Mouse (Mus musculus) hindbrain, embryonic 15.5 days (tissue): ENCODE results near the gene Cdc37. TPM values are rescaled to one million over a fixed set of nuclear protein-coding genes. Genes with fewer than 3 reads are reported as not detected.
A peak's percentile ranks its signal among the peaks of the same experiment; 100 is the strongest.

Experiments used
- ATAC-seq: fragments of 200-750 bp; cut with Nextera tagmentation; 2 replicates; pipeline ENCODE4 v1.8.0; 2017; ENCODE audit warnings: low read depth, moderate number of reproducible peaks, moderate TSS enrichment; ENCODE audit not compliant: low FRiP score
- H3K27ac ChIP-seq: fragments of 300-500 bp; sonication (generic); replicated peaks from 2 replicates; pipeline ENCODE4 v1.5.1; 2015; ENCODE audit warnings: mild to moderate bottlenecking, inconsistent platforms
- H3K27me3 ChIP-seq: fragments of 300-500 bp; sonication (generic); 2 replicates; pipeline ENCODE4 v1.6.1; 2015; ENCODE audit warnings: control low read depth, inconsistent platforms
- H3K36me3 ChIP-seq: fragments of 300-500 bp; sonication (generic); 2 replicates; pipeline ENCODE4 v1.6.1; 2015; ENCODE audit warnings: control low read depth, inconsistent platforms
- H3K4me1 ChIP-seq: fragments of 300-500 bp; sonication (generic); replicated peaks from 2 replicates; pipeline ENCODE4 v1.6.1; 2015; ENCODE audit warnings: control low read depth, inconsistent platforms
- H3K4me2 ChIP-seq: fragments of 300-500 bp; sonication (generic); 2 replicates; pipeline ENCODE4 v1.6.1; 2015; ENCODE audit warnings: moderate library complexity, mild to moderate bottlenecking, inconsistent platforms
- H3K4me3 ChIP-seq: fragments of 300-500 bp; sonication (generic); 2 replicates; pipeline ENCODE4 v1.5.1; 2015; ENCODE audit warnings: mild to moderate bottlenecking, inconsistent platforms
- H3K9ac ChIP-seq: fragments of 300-500 bp; sonication (generic); 2 replicates; pipeline ENCODE4 v1.6.1; 2015; ENCODE audit warnings: inconsistent platforms
- H3K9me3 ChIP-seq: fragments of 300-500 bp; sonication (generic); 2 replicates; pipeline ENCODE4 v1.6.1; 2016; ENCODE audit warnings: control low read depth, inconsistent platforms
- WGBS: fragments of 180-500 bp; shearing (Covaris S2); methylation state at CpG from one replicate; pipeline ENCODE4 v1.1.7; 2015; 5-methylcytosine and 5-hydroxymethylcytosine counted together
- polyA plus RNA-seq: library from polyadenylated mRNA; unstranded; fragments of >200 nt; fragmentation: Nextera tagmentation; extraction: Ambion mirVana; gene quantifications from 2 replicates; pipeline ENCODE4 v1.2.1, GENCODE M21; 2015

The Cdc37 gene
- polyA plus RNA-seq, 1 experiment from 2014 or later: 211 TPM

DNA sequence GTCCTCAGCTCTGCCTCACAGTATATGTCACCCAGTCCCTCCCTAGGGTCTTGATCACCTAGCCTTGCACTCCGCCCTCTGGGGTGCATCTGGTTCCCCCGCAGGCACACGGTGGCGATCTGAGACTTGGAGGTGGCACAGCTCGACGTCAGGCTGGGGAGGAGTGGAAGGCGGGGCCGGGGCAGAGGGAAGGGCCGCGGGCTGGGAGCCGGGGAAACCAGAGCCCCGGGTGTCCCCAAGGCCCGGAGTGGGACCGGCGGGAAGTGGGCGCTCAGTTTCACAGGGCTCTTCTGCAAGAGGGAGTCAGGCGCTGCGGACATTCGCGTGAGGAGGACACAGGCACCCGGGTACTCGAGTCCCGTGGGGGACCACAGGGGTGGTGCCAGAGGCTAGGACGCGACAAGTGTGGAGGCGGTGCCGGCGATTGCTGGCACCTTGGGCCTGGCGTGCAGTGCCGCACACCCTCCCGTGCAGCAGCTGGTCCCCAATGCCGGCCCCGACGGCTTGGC is 34.2 kb upstream of the Cdc37 start:
- no peak overlapping the region for H3K27ac ChIP-seq

DNA sequence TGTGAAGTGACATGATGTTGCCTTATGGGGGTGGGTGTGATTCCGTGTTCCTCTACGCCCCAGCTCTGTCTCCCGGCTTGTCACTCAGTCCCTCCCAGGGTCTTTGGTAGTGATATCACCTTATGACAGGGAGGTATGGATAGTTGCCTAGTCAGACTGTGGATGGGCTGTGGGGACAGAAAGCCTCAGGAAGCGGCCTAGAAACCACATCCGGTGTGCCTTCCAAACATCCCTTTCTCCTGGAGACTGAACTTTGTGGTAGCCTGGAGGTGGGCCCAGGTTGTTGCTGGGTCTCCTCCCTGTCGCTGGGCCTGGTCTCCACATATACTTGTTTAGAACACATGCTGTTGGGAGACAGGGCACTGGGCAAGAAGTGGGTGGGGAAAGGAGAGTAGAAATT is 33.6 kb upstream of the Cdc37 start:
- ATAC-seq: no peak
- no peak overlapping the region for H3K4me2 ChIP-seq
- no peaks in the 10 kb centered on the region for H3K36me3 ChIP-seq
- H3K9ac ChIP-seq: no peak overlapping the region
- H3K4me3 ChIP-seq: no peak overlapping the region
- 0 out of 2 replicates have a peak, but pooled peaks cover 12% of the 10 kb centered on the region for H3K4me1 ChIP-seq
- WGBS: 83% methylated on average over 6 of the region's 6 CpGs
- no peaks in the 10 kb centered on the region for H3K9me3 ChIP-seq
- peaks cover 35% of the 10 kb centered on the region for H3K27me3 ChIP-seq
- H3K27ac ChIP-seq: no peak overlapping the region

More for the DNA sequence above, 34.2 kb upstream of the Cdc37 start:
- ATAC-seq: peak; percentile 4; the same call in 1 of the 2 replicates
- H3K36me3 ChIP-seq: no peaks in the 10 kb centered on the region
- H3K4me3 ChIP-seq: peak overlapping the region; percentile 16
- WGBS: 6% methylated on average over 34 of the region's 34 CpGs
- no peaks in the 10 kb centered on the region for H3K9me3 ChIP-seq
- H3K4me2 ChIP-seq: peak overlapping the region; percentile 48
- H3K27me3 ChIP-seq: peaks cover 35% of the 10 kb centered on the region
- 0 out of 2 replicates have a peak, but pooled peaks cover 12% of the 10 kb centered on the region for H3K4me1 ChIP-seq
- no peak overlapping the region for H3K9ac ChIP-seq

DNA sequence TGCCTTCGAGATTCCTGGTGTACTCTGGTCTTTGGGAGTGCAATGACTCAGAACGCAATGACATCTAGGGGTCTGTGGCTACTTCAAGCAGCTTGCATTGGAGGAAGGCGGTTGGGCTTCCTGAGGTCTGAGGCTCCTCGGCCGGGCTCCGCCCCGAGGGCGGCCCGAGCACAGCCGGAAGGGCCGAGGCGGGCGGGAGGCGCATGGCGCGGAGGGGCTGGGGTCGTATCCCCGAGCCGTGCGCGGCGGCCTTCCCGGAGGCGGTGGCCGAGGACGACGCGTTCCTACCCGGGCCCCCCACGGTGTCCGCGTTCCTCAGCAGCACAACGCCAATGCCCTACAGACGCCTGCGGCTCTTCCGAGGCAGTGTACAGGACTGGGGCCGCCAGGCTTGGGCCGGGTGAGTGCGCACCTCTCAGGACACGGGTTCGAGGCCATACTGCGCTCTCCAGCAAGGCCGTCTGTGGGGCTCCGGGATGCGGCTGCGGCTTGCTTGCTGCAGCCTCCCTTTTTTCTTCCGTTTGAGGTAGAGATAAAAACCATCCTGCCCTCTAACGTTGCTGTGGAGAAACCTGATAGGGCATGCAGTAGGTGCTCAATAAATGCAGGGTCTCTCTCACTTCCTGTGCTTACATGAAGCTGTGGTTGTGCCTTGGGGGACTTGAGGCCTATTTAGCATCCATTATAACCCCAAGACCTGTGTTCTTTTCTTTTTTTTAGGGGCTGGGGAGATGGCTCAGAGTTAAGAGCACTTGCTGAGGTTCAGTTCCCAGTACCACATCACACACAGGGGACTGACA is 31.8 kb upstream of the Cdc37 start:
- Histone ChIP-seq H3K4me2 (peak overlapping the region; percentile 42), H3K9me3 (no peaks in the 10 kb centered on the region), H3K9ac (no peak overlapping the region), H3K36me3 (no peaks in the 10 kb centered on the region), H3K4me3 (peak overlapping the region; percentile 17; the same call in 1 of the 2 replicates), H3K4me1 (0 out of 2 replicates have a peak, but pooled peaks cover 12% of the 10 kb centered on the region), H3K27ac (no peak overlapping the region), H3K27me3 (peaks cover 35% of the 10 kb centered on the region)
- no peak for ATAC-seq
- 10% methylated on average over 41 of the region's 48 CpGs for WGBS

DNA sequence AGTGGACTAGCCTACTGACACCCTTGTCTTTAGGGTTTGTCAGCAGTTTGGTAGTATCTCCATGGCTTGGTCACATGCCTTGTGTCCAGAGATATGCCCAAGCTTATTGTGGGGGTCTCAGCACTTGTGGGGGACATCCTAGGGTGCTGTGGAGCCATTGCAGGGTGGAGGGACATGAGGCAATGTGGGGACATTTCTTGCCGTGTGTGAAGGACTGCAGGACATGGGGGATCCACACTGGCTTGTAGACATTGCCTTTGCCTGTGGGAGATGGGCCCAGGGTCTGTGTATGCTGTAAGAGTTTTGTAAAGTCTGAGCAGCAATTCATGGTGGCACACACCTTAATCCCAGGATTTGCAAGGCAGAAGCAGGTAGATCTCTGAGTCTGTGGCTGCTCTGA is 31.1 kb upstream of the Cdc37 start:
- no peak overlapping the region for H3K27ac ChIP-seq
- no peak overlapping the region for H3K9ac ChIP-seq
- no peak for ATAC-seq
- H3K4me3 ChIP-seq: no peak overlapping the region
- no peaks in the 10 kb centered on the region for H3K36me3 ChIP-seq
- H3K4me2 ChIP-seq: no peak overlapping the region; the same call in 1 of the 2 replicates
- H3K9me3 ChIP-seq: no peaks in the 10 kb centered on the region
- 0 out of 2 replicates have a peak, but pooled peaks cover 12% of the 10 kb centered on the region for H3K4me1 ChIP-seq
- 76% methylated on average over 1 of the region's 1 CpGs for WGBS
- peaks cover 35% of the 10 kb centered on the region for H3K27me3 ChIP-seq

DNA sequence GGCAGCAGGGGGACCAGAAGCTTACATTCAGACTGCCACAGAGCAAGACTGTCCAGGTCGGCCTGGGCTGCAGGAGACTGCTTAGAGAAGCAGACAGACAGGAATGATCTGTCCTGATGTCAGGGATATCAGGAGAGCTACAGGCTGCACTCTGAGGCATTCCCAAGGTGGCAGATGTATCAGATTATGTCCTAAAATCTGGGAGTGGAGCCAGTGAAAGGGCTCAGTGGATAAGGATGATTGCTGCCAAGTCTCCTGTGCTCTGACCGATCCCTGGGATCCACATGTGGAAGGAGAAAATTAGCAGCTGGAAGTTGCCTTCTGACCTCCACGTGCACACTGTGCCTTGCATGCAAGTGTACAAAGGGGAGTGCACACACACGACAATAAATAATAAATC is 30.6 kb upstream of the Cdc37 start:
- Histone ChIP-seq H3K27ac (no peak overlapping the region), H3K9me3 (no peaks in the 10 kb centered on the region), H3K4me1 (0 out of 2 replicates have a peak, but pooled peaks cover 12% of the 10 kb centered on the region), H3K36me3 (no peaks in the 10 kb centered on the region), H3K27me3 (peaks cover 35% of the 10 kb centered on the region), H3K4me2 (no peak overlapping the region), H3K4me3 (no peak overlapping the region), H3K9ac (no peak overlapping the region)
- WGBS: 71% methylated on average over 4 of the region's 4 CpGs
- no peak for ATAC-seq

DNA sequence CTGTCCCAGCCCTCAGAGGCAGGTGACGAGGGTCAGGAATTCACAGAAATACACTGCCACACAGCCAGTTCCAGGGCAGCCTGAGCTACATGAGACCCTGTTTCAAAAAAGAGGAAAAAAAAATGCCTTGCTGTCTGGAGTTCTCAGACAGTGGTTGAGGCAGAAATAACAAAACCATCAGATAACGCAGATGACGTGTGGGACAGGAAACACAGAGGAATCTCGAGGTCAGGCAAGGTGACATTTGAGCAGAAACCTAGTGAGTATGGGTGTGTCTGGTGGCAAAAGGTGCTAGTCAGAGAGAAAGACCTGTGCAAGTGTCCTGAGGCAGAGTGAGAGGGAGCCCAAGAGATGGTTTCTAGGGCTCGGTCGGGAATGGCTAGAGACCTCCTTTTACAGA is 22.6 kb upstream of the Cdc37 start:
- WGBS: 81% methylated on average over 6 of the region's 6 CpGs
- no peaks in the 10 kb centered on the region for H3K36me3 ChIP-seq
- no peak for ATAC-seq
- H3K27me3 ChIP-seq: peaks cover 1% of the 10 kb centered on the region
- no peaks in the 10 kb centered on the region for H3K9me3 ChIP-seq
- H3K4me1 ChIP-seq: 0 out of 2 replicates have a peak, but pooled peaks cover 3% of the 10 kb centered on the region
- no peak overlapping the region for H3K4me2 ChIP-seq
- H3K4me3 ChIP-seq: no peak overlapping the region
- no peak overlapping the region for H3K27ac ChIP-seq
- H3K9ac ChIP-seq: no peak overlapping the region

DNA sequence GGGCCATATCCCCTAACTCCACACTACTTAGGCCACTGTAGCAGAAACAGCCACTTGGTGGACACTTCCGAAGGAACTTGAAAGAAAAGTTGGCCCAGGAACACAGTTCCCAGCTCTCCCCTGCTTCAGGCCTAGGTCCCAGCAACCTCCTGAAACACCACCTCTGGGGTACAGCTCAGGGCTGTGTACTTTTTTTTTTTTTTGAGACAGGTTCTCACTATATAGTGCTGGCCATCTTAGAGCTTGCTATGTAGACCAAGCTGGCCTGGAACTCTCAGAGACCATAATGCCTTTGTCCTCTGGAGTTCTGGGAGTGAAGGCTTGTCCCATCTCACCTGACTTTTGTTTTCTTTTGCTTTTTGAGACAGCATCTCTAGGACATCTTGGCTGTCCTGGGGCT is 19.4 kb upstream of the Cdc37 start:
- peaks cover 33% of the 10 kb centered on the region for H3K27me3 ChIP-seq
- peaks cover 30% of the 10 kb centered on the region for H3K4me1 ChIP-seq
- H3K27ac ChIP-seq: no peak overlapping the region
- 57% methylated on average over 1 of the region's 1 CpGs for WGBS
- no peaks in the 10 kb centered on the region for H3K36me3 ChIP-seq
- no peaks in the 10 kb centered on the region for H3K9me3 ChIP-seq
- H3K9ac ChIP-seq: no peak overlapping the region
- H3K4me3 ChIP-seq: no peak overlapping the region
- no peak for ATAC-seq
- H3K4me2 ChIP-seq: no peak overlapping the region

DNA sequence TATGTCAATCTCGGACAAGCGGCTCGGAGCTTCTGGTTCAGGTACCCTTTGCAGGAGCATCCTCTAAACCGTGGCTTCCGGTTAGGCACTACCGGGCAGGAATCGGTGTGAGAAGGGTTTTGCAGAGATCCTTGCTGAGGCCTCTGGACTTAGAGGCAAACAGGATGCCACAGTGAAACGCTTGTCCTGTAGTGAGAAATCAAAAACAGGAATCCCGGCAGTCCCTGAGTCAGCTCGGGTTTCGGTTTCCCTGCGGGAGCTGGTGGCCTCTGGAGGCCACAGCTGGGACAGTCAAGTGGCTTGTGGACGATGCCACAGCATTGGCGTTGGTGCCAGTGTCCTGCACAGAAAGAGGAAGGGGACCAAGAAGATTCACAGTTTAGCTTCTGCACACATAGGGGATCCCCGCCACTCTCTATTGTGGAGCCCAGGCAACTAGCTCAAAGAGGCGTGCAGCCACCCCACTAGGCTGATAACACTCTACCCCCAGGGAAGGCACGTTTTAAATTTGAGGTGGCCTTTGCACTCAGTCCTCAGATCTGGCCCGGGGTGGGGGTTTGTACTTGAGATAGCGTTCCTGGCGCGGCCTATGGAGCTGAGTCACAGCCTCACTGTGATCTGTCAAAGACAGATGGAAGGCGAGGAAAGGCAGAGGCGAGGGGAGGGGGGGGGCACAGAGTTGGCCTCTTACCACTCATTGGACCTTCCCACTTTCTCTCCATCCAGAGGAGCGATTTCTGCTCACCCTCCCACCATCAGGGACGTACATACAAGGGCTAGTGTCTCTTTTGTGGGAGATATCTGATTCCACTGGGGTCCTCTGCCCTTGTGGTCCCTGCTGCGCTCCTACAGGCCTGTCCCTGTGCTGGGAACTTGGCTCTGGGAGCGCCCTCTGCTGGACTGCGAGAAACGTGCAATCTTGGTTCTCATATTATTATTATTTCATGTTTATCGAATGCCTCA is 18.7 kb upstream of the Cdc37 start:
- Histone ChIP-seq H3K4me1 (peaks cover 33% of the 10 kb centered on the region), H3K36me3 (no peaks in the 10 kb centered on the region), H3K27ac (peak overlapping the region; percentile 48), H3K4me2 (peak overlapping the region; percentile 24), H3K4me3 (peak overlapping the region; percentile 5; the same call in 1 of the 2 replicates), H3K9me3 (no peaks in the 10 kb centered on the region), H3K27me3 (peaks cover 40% of the 10 kb centered on the region), H3K9ac (no peak overlapping the region)
- WGBS: 12% methylated on average over 30 of the region's 30 CpGs
- ATAC-seq: no peak

DNA sequence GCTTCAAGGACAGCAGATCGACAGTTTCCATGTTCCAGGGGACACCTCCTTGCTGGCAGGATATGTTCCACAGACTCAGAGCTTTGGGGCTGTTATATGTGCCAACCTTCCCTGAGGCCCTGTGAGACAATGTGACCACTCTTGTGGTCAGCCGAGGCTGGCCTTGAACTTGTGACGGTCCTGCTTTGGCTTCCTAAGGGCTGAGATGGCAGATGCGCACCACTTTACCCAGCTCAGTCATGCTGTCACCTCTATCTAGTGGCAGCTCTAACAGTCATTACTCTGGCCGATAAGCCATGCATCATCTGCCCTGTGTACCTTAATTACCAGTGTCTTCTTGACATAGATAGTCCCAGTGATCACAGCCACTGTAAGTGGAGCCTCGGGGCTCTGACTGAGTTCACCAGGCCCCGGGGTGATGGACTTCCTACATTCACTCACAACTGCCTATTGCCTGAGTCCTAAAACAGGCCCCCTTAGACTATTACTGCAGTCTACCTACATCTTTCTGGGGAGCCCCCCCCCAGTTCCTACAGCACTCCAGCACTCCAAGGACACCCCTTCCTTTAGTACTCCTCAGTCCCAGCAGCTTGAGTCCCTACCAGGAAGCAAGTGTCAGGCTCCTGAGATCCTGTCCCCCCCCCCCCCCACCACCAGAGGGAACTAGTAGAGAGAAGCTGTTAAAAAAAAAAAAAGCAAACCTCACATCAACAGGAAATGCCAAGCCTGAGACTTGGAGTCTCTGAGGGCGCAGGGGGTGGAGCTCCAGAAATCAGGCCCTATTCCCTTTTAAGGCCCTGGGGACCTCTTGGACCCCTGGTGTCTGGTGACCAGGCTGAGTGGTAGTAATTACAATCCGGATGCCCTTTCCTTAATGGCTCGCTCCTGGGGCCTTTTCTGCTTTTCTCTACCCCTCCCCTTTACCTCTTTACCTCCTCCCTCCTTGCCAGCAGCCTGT is 17.6 kb upstream of the Cdc37 start:
- Histone ChIP-seq H3K4me2 (peak overlapping the region; percentile 24), H3K4me3 (no peak overlapping the region), H3K36me3 (no peaks in the 10 kb centered on the region), H3K4me1 (peaks cover 33% of the 10 kb centered on the region), H3K9ac (no peak overlapping the region), H3K27me3 (peaks cover 44% of the 10 kb centered on the region), H3K27ac (peak overlapping the region; percentile 48), H3K9me3 (no peaks in the 10 kb centered on the region)
- no peak for ATAC-seq
- 67% methylated on average over 10 of the region's 10 CpGs for WGBS

DNA sequence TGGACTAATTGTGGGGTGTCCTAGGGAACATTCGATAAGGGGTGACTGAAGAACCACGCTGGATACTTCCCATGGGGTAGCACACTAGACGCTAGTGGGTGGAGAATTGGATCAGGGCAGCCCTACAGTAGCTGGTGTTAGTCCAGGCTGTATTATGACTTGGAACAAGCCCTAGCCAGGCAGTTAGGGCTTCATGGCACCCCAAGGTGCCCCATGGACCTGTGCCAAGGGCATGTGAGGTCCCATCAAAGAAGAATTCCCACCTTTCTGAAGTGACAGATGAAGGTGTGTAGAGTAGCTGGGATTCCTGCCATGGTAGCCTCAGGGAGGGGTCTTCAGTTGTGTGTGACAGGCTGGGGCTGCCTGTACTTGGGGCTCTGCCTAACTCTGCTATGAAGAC is 16.7 kb upstream of the Cdc37 start:
- Histone ChIP-seq H3K27me3 (peaks cover 46% of the 10 kb centered on the region), H3K9ac (no peak overlapping the region), H3K9me3 (no peaks in the 10 kb centered on the region), H3K27ac (no peak overlapping the region), H3K36me3 (no peaks in the 10 kb centered on the region), H3K4me2 (peak overlapping the region; percentile 59), H3K4me3 (peak overlapping the region; percentile 49), H3K4me1 (peaks cover 33% of the 10 kb centered on the region)
- WGBS: 29% methylated on average over 3 of the region's 3 CpGs
- ATAC-seq: no peak

DNA sequence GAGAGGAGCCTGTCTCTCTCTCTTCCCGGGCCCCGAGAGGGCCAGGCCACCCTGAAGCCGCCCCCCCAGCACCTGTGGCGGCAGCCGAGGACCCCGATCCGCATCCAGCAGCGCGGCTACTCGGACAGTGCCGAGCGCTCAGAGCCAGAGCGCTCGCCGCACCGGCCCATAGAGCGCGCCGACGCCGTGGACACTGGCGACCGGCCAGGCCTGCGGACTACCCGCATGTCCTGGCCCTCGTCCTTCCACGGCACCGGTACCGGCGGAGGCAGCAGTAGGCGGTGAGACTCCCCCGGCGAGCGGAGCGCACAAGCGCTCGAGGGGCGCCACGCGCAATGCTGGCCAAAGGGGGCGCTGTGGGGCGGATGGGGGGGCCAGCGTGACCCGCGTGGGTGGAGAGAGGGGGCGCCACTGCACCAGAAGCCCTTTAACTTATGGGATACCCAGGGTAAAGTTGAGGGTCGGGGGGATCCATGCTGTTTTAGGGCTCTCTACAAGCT is 16.2 kb upstream of the Cdc37 start:
- H3K9ac ChIP-seq: peak overlapping the region; percentile 2; the same call in 1 of the 2 replicates
- H3K4me1 ChIP-seq: peaks cover 34% of the 10 kb centered on the region
- H3K4me3 ChIP-seq: peak overlapping the region; percentile 49
- no peak overlapping the region for H3K27ac ChIP-seq
- H3K36me3 ChIP-seq: no peaks in the 10 kb centered on the region
- under 1% methylated on average over 46 of the region's 47 CpGs for WGBS
- H3K9me3 ChIP-seq: no peaks in the 10 kb centered on the region
- peaks cover 46% of the 10 kb centered on the region for H3K27me3 ChIP-seq
- ATAC-seq: peak; percentile 2; the same call in 1 of the 2 replicates
- peak overlapping the region; percentile 59 for H3K4me2 ChIP-seq
